Mouse (Mus musculus) mesoderm, embryonic 11.5 days (tissue): ENCODE measurements at regions not wholly inside any gene's neighbourhood (a gene's known extent, or its start where the extent isn't known, plus 50 kb on each side); places are given as distances from the start of the nearest gene placed in this dataset.
A peak's percentile ranks its signal among the peaks of the same experiment; 100 is the strongest.

ENCODE experiments used
- DNase-seq: peaks from one replicate; pipeline ENCODE4 v3.0.0-alpha.2; 2012; ENCODE audit warnings: low read depth, low spot score

- peak; percentile 2 for DNase-seq
Measured at GRCm38 (mm10) chr15:70034976-70035375, 3534.3 kb upstream of the Lrrc6 start.

GRCm38 (mm10) chr15:70029468-70029867 lies 3528.8 kb upstream of the Lrrc6 start:
- no peak for DNase-seq

- DNase-seq: no peak
Measured at GRCm38 (mm10) chr15:70012792-70013191, 3512.1 kb upstream of the Lrrc6 start.
